Mouse (Mus musculus): ENCODE data around the gene Afap1. TPM values are rescaled to one million over a fixed set of nuclear protein-coding genes. Genes with fewer than 3 reads are reported as not detected.

The Afap1 gene
- 6.8 TPM for polyA plus RNA-seq (2014; fragmentation: Illumina TruSeq; extraction: RNeasy Lipid Tissue Mini Kit (QIAGEN cat#74804); ENCODE audit: low read depth, low replicate concordance)

DNA sequence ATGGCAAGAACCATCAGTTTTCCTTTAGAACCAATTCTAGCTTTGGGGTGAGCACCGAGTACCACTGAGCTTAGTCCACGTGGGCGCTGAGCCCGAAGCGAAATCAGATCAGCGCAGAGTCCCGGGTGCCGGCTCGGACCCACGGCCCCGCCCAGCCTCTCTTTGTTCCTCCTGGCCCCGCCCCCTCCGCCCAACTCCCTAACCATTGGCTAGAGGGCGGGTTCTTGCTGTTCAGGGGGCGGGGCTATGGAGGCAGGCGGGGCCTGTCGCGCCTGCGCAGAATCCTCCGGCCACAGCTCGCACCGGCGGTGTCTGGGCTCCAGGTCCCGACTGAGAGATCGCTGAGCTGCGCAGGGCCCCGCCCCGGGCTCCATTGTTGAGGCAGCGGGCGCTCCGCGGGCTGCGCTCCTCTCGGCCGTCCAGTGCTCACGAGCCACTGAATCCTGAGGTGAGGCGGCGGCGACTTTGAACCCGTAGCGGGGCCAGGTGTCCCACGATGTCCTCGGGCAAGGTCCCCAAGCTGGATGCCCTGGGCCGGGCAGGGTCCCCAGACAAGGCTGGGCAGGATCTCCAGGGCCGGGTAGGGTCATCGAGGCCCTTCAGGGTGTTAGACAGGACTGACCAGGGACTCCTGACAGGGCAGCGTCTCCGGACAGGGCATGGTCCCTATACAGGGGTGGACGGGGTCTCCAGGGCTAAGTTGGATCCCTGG lies at the start of gene Afap1:
TSS of gene Afap1 (plus strand) at position 227 of the 712 bp plus-strand sequence.

Other genes starting within 250 kb of the Afap1 start
- not detected for gene Htra3, start 213.5 kb upstream of the Afap1 start, polyA plus RNA-seq (2014; fragmentation: Illumina TruSeq; extraction: RNeasy Lipid Tissue Mini Kit (QIAGEN cat#74804); ENCODE audit: low read depth, low replicate concordance)
- gene Sh3tc1, start 153.3 kb upstream of the Afap1 start, polyA plus RNA-seq (2014; fragmentation: Illumina TruSeq; extraction: RNeasy Lipid Tissue Mini Kit (QIAGEN cat#74804); ENCODE audit: low read depth, low replicate concordance): 0.81 TPM
- 0.12 TPM for gene Ablim2, start 135.4 kb upstream of the Afap1 start, polyA plus RNA-seq (2014; fragmentation: Illumina TruSeq; extraction: RNeasy Lipid Tissue Mini Kit (QIAGEN cat#74804); ENCODE audit: low read depth, low replicate concordance)